Mouse (Mus musculus) lung, postnatal 0 days (tissue): ENCODE measurements at regions not wholly inside any gene's neighbourhood (a gene's known extent, or its start where the extent isn't known, plus 50 kb on each side); places are given as distances from the start of the nearest gene placed in this dataset.

ENCODE experiments used
- CTCF ChIP-seq: IDR thresholded peaks from 2 replicates; pipeline ENCODE4 v1.5.1; 2016; ENCODE audit warnings: antibody characterized with exemption, mild to moderate bottlenecking
- EP300 ChIP-seq: IDR thresholded peaks from 2 replicates; pipeline ENCODE4 v1.6.1; 2016; ENCODE audit warnings: antibody characterized with exemption, mild to moderate bottlenecking, control low read depth

DNA sequence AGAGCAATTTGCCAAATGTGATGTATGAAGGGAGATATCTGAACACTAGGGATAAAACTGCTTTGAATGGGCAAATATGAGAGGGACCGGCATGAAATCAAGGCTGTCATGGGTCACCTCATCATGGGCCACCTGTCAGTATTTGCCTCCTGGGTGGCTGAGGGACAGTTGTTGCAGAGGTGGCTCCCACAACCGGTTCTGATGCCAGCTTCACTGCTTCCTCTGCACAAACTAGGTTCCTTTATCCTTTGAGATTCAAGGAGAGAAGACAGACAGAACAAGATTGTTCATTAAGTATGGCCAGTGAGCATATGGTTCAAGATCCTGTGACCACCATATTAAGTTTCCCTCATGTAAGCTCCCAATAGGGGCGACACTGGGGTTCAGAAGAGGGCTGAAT lies 78.3 kb downstream of the Asb13 start:
- TF ChIP-seq EP300 (no peak), CTCF (no peak)
